Mouse (Mus musculus) ES-E14 (cell line): ENCODE measurements around the gene Sgsm3.

Source experiments
- CHD2 ChIP-seq: IDR thresholded peaks from 2 replicates; pipeline ENCODE4 v1.6.1; 2014; ENCODE audit warnings: mild to moderate bottlenecking, low read depth, low read length, inconsistent platforms
- MAFK ChIP-seq: IDR thresholded peaks from 2 replicates; pipeline ENCODE4 v1.6.1; 2014; ENCODE audit warnings: mild to moderate bottlenecking, low read depth, low read length, inconsistent platforms; ENCODE audit not compliant: insufficient read depth
- ZNF384 ChIP-seq: IDR thresholded peaks from 2 replicates; pipeline ENCODE4 v1.6.1; 2012; ENCODE audit warnings: low read depth, low read length, inconsistent platforms

DNA sequence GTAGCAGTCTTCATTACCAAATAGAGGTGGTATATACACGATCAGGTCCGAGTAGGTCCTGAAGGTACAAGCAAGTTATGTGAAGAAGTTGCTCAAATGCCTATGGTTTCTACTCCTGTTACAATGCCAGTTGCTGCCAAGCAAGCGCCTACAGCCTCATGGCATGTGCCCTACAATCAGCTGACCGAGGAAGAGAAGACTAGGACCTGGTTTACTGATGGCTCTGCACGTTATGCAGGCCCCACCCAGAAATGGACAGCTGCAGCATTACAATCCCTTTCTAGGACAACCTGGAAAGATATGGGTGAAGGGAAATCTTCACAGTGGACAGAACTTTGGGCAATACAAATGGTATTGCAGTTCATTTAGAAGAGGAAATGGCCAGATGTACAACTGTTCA, 74.9 kb downstream of the Sgsm3 start:
- TF ChIP-seq ZNF384, result no peak
- no peak for TF ChIP-seq CHD2
- no peak for TF ChIP-seq MAFK
